Mouse (Mus musculus): Measurements from ENCODE around the gene Exoc4. TPM values are rescaled to one million over a fixed set of nuclear protein-coding genes. Genes with fewer than 3 reads are reported as not detected.

The Exoc4 gene
- polyA plus RNA-seq, 1 experiment from 2014 or later: 25.4 TPM

DNA sequence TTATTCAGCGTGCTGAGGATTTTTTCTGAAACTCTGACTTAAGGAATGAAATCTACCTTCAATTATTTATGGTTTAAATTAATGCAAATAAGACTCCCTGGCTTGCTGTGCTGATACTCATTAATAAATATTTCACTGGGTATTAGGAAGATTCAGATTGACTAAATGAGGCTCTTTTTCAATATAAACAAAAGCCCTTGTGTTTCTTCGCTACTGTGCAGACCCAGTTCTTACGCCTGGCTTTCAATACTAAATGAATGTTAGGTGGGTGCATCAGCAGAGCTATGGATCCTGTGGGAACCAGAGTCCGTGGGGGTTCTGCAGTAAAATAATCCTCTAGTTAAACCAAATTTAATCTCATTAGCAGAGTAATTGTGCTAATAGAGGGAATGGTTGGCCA lies 490.4 kb downstream of the Exoc4 start:
- ATAC-seq (ENCODE audit: insufficient read depth, low FRiP score, low TSS enrichment): no peak
- Histone ChIP-seq H3K4me3 (ENCODE audit: low read depth, low read length) (no peak overlapping the region), H3K9me3 (ENCODE audit: control insufficient read depth, low read length) (no peaks in the 10 kb centered on the region), H3K27me3 (ENCODE audit: control insufficient read depth, insufficient read depth, low read length) (no peaks in the 10 kb centered on the region), H3K4me1 (ENCODE audit: control insufficient read depth, insufficient read depth, low read length) (peaks cover 4% of the 10 kb centered on the region; the same call in 1 of the 2 replicates), H3K36me3 (ENCODE audit: control insufficient read depth, insufficient read depth, low read length) (no peaks in the 10 kb centered on the region), H3K27ac (ENCODE audit: low read depth, low read length) (no peak overlapping the region), H3K9ac (ENCODE audit: low read length) (no peak overlapping the region), H3K4me2 (ENCODE audit: low read depth) (no peak overlapping the region)
- 53% methylated on average over 4 of the region's 4 CpGs for WGBS
- DNase-seq (ENCODE audit: low spot score): no peak

DNA sequence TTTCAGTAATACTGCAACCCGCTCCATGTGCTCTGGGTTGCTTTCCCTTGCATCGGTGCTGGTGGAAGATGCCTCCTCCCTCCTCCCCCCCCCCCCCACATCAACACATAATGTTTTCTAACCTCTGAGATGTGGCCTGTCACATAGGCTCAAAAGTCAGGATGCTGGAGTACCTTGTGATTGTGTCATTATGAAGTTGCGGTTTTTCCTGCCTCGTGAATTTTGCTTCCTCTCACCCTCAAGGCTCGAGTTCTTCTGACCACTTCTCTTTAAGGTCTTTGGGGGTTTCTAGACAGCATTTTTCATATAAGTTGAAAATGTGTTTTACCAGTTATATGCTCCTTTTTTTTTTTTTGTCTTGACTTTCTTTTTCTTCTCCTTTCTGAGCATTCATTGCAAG lies 507.1 kb downstream of the Exoc4 start:
- Histone ChIP-seq H3K27ac (ENCODE audit: low read depth, low read length) (no peak overlapping the region), H3K4me3 (ENCODE audit: low read depth, low read length) (no peak overlapping the region), H3K27me3 (ENCODE audit: control insufficient read depth, insufficient read depth, low read length) (no peaks in the 10 kb centered on the region), H3K9me3 (ENCODE audit: control insufficient read depth, low read length) (no peaks in the 10 kb centered on the region), H3K4me2 (ENCODE audit: low read depth) (no peak overlapping the region), H3K4me1 (ENCODE audit: control insufficient read depth, insufficient read depth, low read length) (no peaks in the 10 kb centered on the region), H3K36me3 (ENCODE audit: control insufficient read depth, insufficient read depth, low read length) (no peaks in the 10 kb centered on the region), H3K9ac (ENCODE audit: low read length) (no peak overlapping the region)
- no peak for ATAC-seq (ENCODE audit: insufficient read depth, low FRiP score, low TSS enrichment)
- no peak for DNase-seq (ENCODE audit: low spot score)
- 95% methylated on average over 5 of the region's 5 CpGs for WGBS

DNA sequence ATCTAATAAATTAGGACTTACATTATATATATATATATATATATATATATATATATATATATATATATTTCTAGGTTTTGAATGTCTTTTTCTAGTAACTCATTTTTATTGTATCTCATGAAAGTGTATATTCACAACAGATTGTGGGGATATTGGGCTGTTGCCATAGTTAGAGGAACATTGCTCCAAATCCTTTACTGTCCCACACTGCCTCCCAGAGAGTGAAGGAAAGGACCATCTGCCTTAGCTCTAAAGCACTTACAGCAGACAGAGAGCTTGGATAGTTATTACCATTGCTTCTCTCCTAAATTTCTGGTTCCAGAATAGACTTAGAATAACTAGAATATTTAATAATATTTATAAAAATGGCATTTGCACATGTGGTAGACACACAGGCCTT lies 512.7 kb downstream of the Exoc4 start:
- no peak for ATAC-seq (ENCODE audit: insufficient read depth, low FRiP score, low TSS enrichment)
- H3K4me2 ChIP-seq (ENCODE audit: low read depth): no peak overlapping the region
- DNase-seq (ENCODE audit: low spot score): no peak

DNA sequence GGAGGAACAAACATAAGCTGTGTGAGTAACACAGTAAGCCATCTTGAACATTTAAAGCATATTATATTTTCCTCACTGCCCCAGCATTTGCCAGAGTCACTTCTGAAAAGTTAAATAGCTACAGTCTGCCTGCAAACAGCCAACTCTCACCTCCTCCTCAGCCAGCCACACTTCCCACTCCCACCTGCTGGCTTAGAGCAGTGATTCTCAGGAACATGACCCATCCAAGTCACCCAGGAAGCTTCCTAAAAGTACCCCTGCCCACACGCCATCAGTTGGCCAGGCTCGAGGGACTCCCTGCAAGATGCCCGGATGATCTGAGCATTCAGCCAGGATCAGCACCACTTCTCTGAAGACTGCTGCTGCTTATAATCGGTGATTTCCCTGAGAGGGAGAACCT lies 514.4 kb downstream of the Exoc4 start:
- Histone ChIP-seq H3K4me2 (ENCODE audit: low read depth) (no peak overlapping the region), H3K4me1 (ENCODE audit: control insufficient read depth, insufficient read depth, low read length) (no peaks in the 10 kb centered on the region), H3K27me3 (ENCODE audit: control insufficient read depth, insufficient read depth, low read length) (no peaks in the 10 kb centered on the region), H3K36me3 (ENCODE audit: control insufficient read depth, insufficient read depth, low read length) (no peaks in the 10 kb centered on the region), H3K27ac (ENCODE audit: low read depth, low read length) (no peak overlapping the region), H3K4me3 (ENCODE audit: low read depth, low read length) (no peak overlapping the region), H3K9me3 (ENCODE audit: control insufficient read depth, low read length) (no peaks in the 10 kb centered on the region), H3K9ac (ENCODE audit: low read length) (no peak overlapping the region)
- DNase-seq (ENCODE audit: low spot score) (no peak), ATAC-seq (ENCODE audit: insufficient read depth, low FRiP score, low TSS enrichment) (no peak)
- 87% methylated on average over 4 of the region's 4 CpGs for WGBS

More for the DNA sequence above, 512.7 kb downstream of the Exoc4 start:
- Histone ChIP-seq H3K4me3 (ENCODE audit: low read depth, low read length) (no peak overlapping the region), H3K27me3 (ENCODE audit: control insufficient read depth, insufficient read depth, low read length) (no peaks in the 10 kb centered on the region), H3K9ac (ENCODE audit: low read length) (no peak overlapping the region), H3K9me3 (ENCODE audit: control insufficient read depth, low read length) (no peaks in the 10 kb centered on the region), H3K4me1 (ENCODE audit: control insufficient read depth, insufficient read depth, low read length) (no peaks in the 10 kb centered on the region), H3K36me3 (ENCODE audit: control insufficient read depth, insufficient read depth, low read length) (no peaks in the 10 kb centered on the region), H3K27ac (ENCODE audit: low read depth, low read length) (no peak overlapping the region)

DNA sequence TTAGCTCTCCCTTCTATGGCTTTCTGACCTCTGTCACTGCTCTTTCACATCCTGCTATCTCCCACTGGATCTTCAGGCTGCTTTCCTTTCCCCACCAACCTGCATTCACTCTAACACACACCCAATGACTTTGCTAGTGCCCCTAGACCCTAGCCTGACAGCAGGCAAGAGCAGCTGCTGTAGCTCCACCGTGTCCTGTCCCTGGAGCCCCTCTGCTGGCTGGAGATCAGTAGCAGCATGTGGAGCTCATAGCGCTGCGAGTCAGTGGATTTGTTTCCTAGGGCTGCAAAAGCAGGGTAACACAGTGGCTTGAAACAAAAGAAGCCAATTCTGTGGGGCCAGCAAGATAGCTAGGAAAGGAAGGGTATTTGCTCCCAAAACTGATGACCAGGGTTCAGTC lies 515.1 kb downstream of the Exoc4 start:
- H3K9me3 ChIP-seq (ENCODE audit: control insufficient read depth, low read length): no peaks in the 10 kb centered on the region
- H3K9ac ChIP-seq (ENCODE audit: low read length): no peak overlapping the region
- DNase-seq (ENCODE audit: low spot score) (no peak), ATAC-seq (ENCODE audit: insufficient read depth, low FRiP score, low TSS enrichment) (no peak)
- H3K4me2 ChIP-seq (ENCODE audit: low read depth): no peak overlapping the region
- no peaks in the 10 kb centered on the region for H3K4me1 ChIP-seq (ENCODE audit: control insufficient read depth, insufficient read depth, low read length)
- no peaks in the 10 kb centered on the region for H3K27me3 ChIP-seq (ENCODE audit: control insufficient read depth, insufficient read depth, low read length)
- WGBS: 73% methylated on average over 3 of the region's 3 CpGs
- H3K4me3 ChIP-seq (ENCODE audit: low read depth, low read length): no peak overlapping the region
- H3K27ac ChIP-seq (ENCODE audit: low read depth, low read length): no peak overlapping the region
- H3K36me3 ChIP-seq (ENCODE audit: control insufficient read depth, insufficient read depth, low read length): no peaks in the 10 kb centered on the region

DNA sequence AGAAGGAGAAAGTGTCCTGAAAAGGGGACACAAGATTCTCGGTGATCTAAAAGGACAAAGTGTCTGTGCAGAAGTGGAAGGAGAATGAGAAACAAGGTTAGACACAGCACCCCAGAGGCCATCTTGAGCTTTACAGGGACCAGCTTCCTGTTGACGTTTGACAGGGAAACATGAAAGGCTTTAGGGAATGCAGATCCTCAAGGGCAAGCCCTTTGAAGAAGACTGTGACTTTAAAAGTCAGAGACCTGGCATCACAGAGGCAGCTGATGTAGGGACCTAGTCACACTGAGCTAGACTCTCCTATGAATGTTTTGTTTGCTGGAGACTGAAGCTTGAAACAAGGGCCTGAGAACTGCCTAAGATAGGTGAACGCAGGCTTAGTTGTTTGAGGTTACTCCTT lies 520.4 kb downstream of the Exoc4 start:
- ATAC-seq (ENCODE audit: insufficient read depth, low FRiP score, low TSS enrichment): no peak

DNA sequence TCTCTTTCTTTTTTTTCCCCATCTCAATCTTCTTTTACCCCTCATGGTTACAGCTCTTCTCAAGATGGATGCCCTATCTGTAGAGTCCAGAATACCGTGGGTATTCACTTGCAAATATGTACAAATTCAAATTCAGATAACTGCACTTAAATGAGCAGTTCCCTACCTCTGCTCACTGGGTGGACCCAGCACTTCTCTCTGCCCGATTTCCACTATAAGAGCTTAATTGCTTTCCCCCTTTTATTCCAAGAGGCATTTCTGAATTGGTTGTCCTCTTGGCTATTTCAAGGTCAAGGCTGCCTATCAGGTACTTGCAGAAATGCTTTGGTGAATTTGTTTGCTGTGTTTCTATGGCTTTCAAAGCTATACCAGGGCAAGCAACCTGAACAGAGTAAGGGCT lies 521.1 kb downstream of the Exoc4 start:
- WGBS: 65% methylated on average over 2 of the region's 2 CpGs
- no peak overlapping the region for H3K4me2 ChIP-seq (ENCODE audit: low read depth)
- ATAC-seq (ENCODE audit: insufficient read depth, low FRiP score, low TSS enrichment): no peak

More for the DNA sequence above, 520.4 kb downstream of the Exoc4 start:
- no peak overlapping the region for H3K4me2 ChIP-seq (ENCODE audit: low read depth)
- 55% methylated on average over 3 of the region's 3 CpGs for WGBS
- no peak overlapping the region for H3K9ac ChIP-seq (ENCODE audit: low read length)
- DNase-seq (ENCODE audit: low spot score): no peak
- H3K27ac ChIP-seq (ENCODE audit: low read depth, low read length): no peak overlapping the region
- H3K36me3 ChIP-seq (ENCODE audit: control insufficient read depth, insufficient read depth, low read length): no peaks in the 10 kb centered on the region
- no peaks in the 10 kb centered on the region for H3K27me3 ChIP-seq (ENCODE audit: control insufficient read depth, insufficient read depth, low read length)
- no peaks in the 10 kb centered on the region for H3K9me3 ChIP-seq (ENCODE audit: control insufficient read depth, low read length)
- H3K4me3 ChIP-seq (ENCODE audit: low read depth, low read length): no peak overlapping the region
- H3K4me1 ChIP-seq (ENCODE audit: control insufficient read depth, insufficient read depth, low read length): no peaks in the 10 kb centered on the region

DNA sequence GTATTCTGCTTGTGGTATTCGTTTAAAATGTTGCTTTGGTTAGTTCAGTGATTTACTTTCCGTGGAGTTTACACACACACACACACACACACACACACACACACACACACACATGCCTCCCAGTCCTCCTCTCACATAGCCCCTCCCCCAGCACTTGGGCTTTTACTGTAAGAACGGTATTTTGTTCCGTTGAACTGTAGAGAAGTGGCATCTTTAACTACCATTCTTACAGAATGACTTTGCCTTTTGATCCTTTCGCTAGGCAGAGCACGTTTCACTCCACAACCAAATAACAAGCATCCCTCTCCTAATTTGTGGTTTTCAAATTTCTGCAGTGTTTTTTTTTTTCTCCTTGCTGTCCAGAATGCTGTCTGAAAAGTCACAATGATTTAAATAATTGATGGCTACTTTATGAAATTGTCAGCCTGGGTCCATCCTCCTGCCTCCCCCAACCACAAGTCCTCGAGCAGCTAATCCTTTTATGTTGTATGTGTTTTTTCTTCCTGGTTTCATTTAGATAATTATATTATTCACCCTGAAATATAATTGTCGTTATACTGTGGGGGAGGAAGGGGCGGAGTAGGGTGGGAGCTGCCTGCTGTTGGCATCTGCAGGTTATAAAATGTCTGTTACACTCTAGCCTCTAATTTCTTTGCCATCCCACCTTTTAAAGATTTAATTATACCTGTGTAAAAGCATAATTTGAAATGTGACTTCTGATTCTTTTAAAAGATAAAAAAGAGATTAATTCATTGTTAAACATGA lies 523.8 kb downstream of the Exoc4 start:
- DNase-seq (ENCODE audit: low spot score) (peak; percentile 10), ATAC-seq (ENCODE audit: insufficient read depth, low FRiP score, low TSS enrichment) (no peak)
- H3K9ac ChIP-seq (ENCODE audit: low read length): no peak overlapping the region
- no peak overlapping the region for H3K27ac ChIP-seq (ENCODE audit: low read depth, low read length)
- no peaks in the 10 kb centered on the region for H3K9me3 ChIP-seq (ENCODE audit: control insufficient read depth, low read length)
- no peak overlapping the region for H3K4me2 ChIP-seq (ENCODE audit: low read depth)
- H3K4me3 ChIP-seq (ENCODE audit: low read depth, low read length): no peak overlapping the region
- H3K36me3 ChIP-seq (ENCODE audit: control insufficient read depth, insufficient read depth, low read length): no peaks in the 10 kb centered on the region
- no peaks in the 10 kb centered on the region for H3K4me1 ChIP-seq (ENCODE audit: control insufficient read depth, insufficient read depth, low read length)
- 85% methylated on average over 9 of the region's 9 CpGs for whole genome bisulfite sequencing
- H3K27me3 ChIP-seq (ENCODE audit: control insufficient read depth, insufficient read depth, low read length): no peaks in the 10 kb centered on the region

More for the DNA sequence above, 521.1 kb downstream of the Exoc4 start:
- H3K27me3 ChIP-seq (ENCODE audit: control insufficient read depth, insufficient read depth, low read length): no peaks in the 10 kb centered on the region
- no peak overlapping the region for H3K27ac ChIP-seq (ENCODE audit: low read depth, low read length)
- no peak for DNase-seq (ENCODE audit: low spot score)
- no peaks in the 10 kb centered on the region for H3K36me3 ChIP-seq (ENCODE audit: control insufficient read depth, insufficient read depth, low read length)
- no peak overlapping the region for H3K9ac ChIP-seq (ENCODE audit: low read length)
- no peaks in the 10 kb centered on the region for H3K4me1 ChIP-seq (ENCODE audit: control insufficient read depth, insufficient read depth, low read length)
- H3K9me3 ChIP-seq (ENCODE audit: control insufficient read depth, low read length): no peaks in the 10 kb centered on the region
- no peak overlapping the region for H3K4me3 ChIP-seq (ENCODE audit: low read depth, low read length)

DNA sequence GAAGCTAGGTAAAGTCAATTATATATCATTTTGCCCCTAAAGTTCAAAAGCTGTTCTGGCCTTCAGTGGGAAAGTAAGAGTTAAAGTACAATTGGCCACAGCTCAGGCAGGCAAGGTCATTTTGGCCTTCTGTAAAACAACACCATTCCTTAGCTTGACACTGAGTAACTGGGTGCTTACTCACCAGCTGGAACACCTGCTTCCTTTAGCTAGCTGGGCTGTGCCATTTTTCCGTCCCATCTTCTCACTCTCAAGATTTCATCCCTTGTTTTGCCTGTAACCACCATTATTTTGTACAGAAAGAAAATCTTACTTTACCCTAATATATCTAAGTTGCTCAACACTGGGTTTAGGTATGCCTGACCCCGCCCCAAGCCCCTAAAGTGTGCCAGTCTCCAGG lies 543.7 kb downstream of the Exoc4 start:
- no peak overlapping the region for H3K9ac ChIP-seq (ENCODE audit: low read length)
- H3K27me3 ChIP-seq (ENCODE audit: control insufficient read depth, insufficient read depth, low read length): no peaks in the 10 kb centered on the region
- no peak overlapping the region for H3K27ac ChIP-seq (ENCODE audit: low read depth, low read length)
- no peak overlapping the region for H3K4me2 ChIP-seq (ENCODE audit: low read depth)
- H3K4me3 ChIP-seq (ENCODE audit: low read depth, low read length): no peak overlapping the region
- WGBS: 72% methylated on average over 2 of the region's 2 CpGs
- H3K4me1 ChIP-seq (ENCODE audit: control insufficient read depth, insufficient read depth, low read length): no peaks in the 10 kb centered on the region
- no peak for DNase-seq (ENCODE audit: low spot score)
- ATAC-seq (ENCODE audit: insufficient read depth, low FRiP score, low TSS enrichment): no peak
- H3K36me3 ChIP-seq (ENCODE audit: control insufficient read depth, insufficient read depth, low read length): no peaks in the 10 kb centered on the region
- H3K9me3 ChIP-seq (ENCODE audit: control insufficient read depth, low read length): no peaks in the 10 kb centered on the region
